ENCODE assay signal across 8 mouse cellular contexts in genomic region chr7:138940256-138940611, GRCm38 (mm10). TPM values are rescaled to one million over a fixed set of nuclear protein-coding genes. Genes with fewer than 3 reads are reported as not detected.
DNase-seq lines count a peak whose midpoint lies in the region; ATAC-seq and TF ChIP-seq lines count a peak whose summit lies in the region.

No protein-coding gene starts in this region.

- H3K4me1 ChIP-seq in heart, adult 2 months (ENCODE audit: control insufficient read depth, insufficient read depth, low read length) = no peaks in the 10 kb centered on the region
- H3K4me1 ChIP-seq in forebrain, postnatal 0 days (ENCODE audit: insufficient read depth) = no peaks in the 10 kb centered on the region
- peaks cover 6% of the 10 kb centered on the region; the same call in 1 of the 2 replicates for H3K4me1 ChIP-seq in stomach, embryonic 15.5 days

- H3K27me3 ChIP-seq in heart, adult 2 months (ENCODE audit: control insufficient read depth, insufficient read depth, low read length) = peaks cover 10% of the 10 kb centered on the region
- H3K27me3 ChIP-seq in forebrain, postnatal 0 days (ENCODE audit: insufficient read depth, low read length) = peaks cover 9% of the 10 kb centered on the region
- H3K27me3 ChIP-seq in stomach, embryonic 15.5 days (replicated peaks) = peaks cover 45% of the 10 kb centered on the region

- under 1% methylated on average over 17 of the region's 17 CpGs for WGBS in heart, adult 2 months
- 2% methylated on average over 17 of the region's 17 CpGs for WGBS in forebrain, postnatal 0 days
- WGBS in stomach, embryonic 15.5 days = 1% methylated on average over 17 of the region's 17 CpGs

- no peak for TF ChIP-seq CTCF in heart, adult 2 months (IDR thresholded peaks at IDR 0.05)
- no peak for TF ChIP-seq CTCF in forebrain, postnatal 0 days (IDR thresholded peaks at IDR 0.05; ENCODE audit: low read depth)
- no peak for TF ChIP-seq CTCF in layer of hippocampus, adult 2 months (conservative IDR thresholded peaks at IDR 0.05)

- no peaks in the 10 kb centered on the region for H3K79me2 ChIP-seq in heart, adult 2 months (replicated peaks; ENCODE audit: control insufficient read depth, insufficient read depth, low read length)

- intact Hi-C loops in heart, adult 2 months (cut with DNase I) = no loop called here

- H3K9ac ChIP-seq in heart, adult 2 months (ENCODE audit: low read depth, low read length) = no peak overlapping the region
- peak overlapping the region; percentile 79 for H3K9ac ChIP-seq in forebrain, postnatal 0 days
- H3K9ac ChIP-seq in stomach, embryonic 15.5 days = no peak overlapping the region

- TF ChIP-seq EP300 in heart, adult 2 months (IDR thresholded peaks at IDR 0.05; ENCODE audit: insufficient read depth, low read depth, low read length) = no peak

- peak; percentile 83 for ATAC-seq in forebrain, postnatal 0 days
- ATAC-seq in megakaryocyte progenitor cell, adult 5-6 weeks (replicated peaks; ENCODE audit: poor library complexity) = 0 out of 2 replicates have a peak, but pooled peaks have one; percentile 42
- ATAC-seq in stomach, embryonic 15.5 days (ENCODE audit: insufficient read depth, low FRiP score, low read depth) = no peak
- no peak for ATAC-seq in activated CD4-positive, CD25-positive, alpha-beta regulatory T cell, adult 4 months

- DNase-seq in heart, adult 2 months = no peak
- no peak for DNase-seq in heart, adult 8-10 months (ENCODE audit: low spot score)
- DNase-seq in cerebellum, adult 11 months = peak; percentile 59
- DNase-seq in forebrain, postnatal 0 days = peak; percentile 80
- DNase-seq in layer of hippocampus, adult 2 months (ENCODE audit: low spot score in 2 of 2) = peak; percentile 51 to 66

- H3K36me3 ChIP-seq in heart, adult 2 months (ENCODE audit: control insufficient read depth, insufficient read depth, low read length) = no peaks in the 10 kb centered on the region
- no peaks in the 10 kb centered on the region for H3K36me3 ChIP-seq in forebrain, postnatal 0 days (ENCODE audit: insufficient read depth)
- H3K36me3 ChIP-seq in stomach, embryonic 15.5 days = no peaks in the 10 kb centered on the region

- peak overlapping the region; percentile 32 for H3K4me3 ChIP-seq in heart, adult 2 months
- H3K4me3 ChIP-seq in forebrain, postnatal 0 days (ENCODE audit: low read depth, low read length) = peak overlapping the region; percentile 64
- H3K4me3 ChIP-seq in layer of hippocampus, adult 2 months = peak overlapping the region; percentile 76
- H3K4me3 ChIP-seq in stomach, embryonic 15.5 days (replicated peaks) = peak overlapping the region; percentile 38

- peak overlapping the region; percentile 83 for H3K4me2 ChIP-seq in forebrain, postnatal 0 days (ENCODE audit: low read depth)
- peak overlapping the region; percentile 63 for H3K4me2 ChIP-seq in stomach, embryonic 15.5 days

- no peak for TF ChIP-seq POLR2A in heart, adult 2 months (IDR thresholded peaks at IDR 0.05; ENCODE audit: insufficient read depth, low read depth, low read length)

- H3K9me3 ChIP-seq in forebrain, postnatal 0 days (ENCODE audit: low read length) = no peaks in the 10 kb centered on the region
- no peaks in the 10 kb centered on the region for H3K9me3 ChIP-seq in stomach, embryonic 15.5 days

- no peak overlapping the region for H3K27ac ChIP-seq in heart, adult 2 months
- peak overlapping the region; percentile 86 for H3K27ac ChIP-seq in forebrain, postnatal 0 days (ENCODE audit: low read depth, low read length)
- peak overlapping the region; percentile 98 for H3K27ac ChIP-seq in layer of hippocampus, adult 2 months
- H3K27ac ChIP-seq in stomach, embryonic 15.5 days = no peak overlapping the region

RNA-seq across cellular contexts. Expression of gene Jakmip3, which starts 0.3 kb away (rescaled TPM):
- under 1 TPM; 0.13 to 0.14 TPM for total RNA-seq in heart, adult 2 months (2021)
- polyA plus RNA-seq in heart, adult 2 months (2012; rRNA removed) = 0.16 and 0.26 TPM in 2 replicates
- under 1 TPM; 0.14 to 0.47 (median 0.22) TPM for total RNA-seq in heart, adult 8-10 months (2022)
- total RNA-seq in forebrain, postnatal 0 days (2014; rRNA removed) = 13.9 and 15.8 TPM in 2 replicates
- polyA plus RNA-seq in forebrain, postnatal 0 days (2015; fragmentation: Nextera tagmentation; extraction: Ambion mirVana) = 3.1 and 5.7 TPM in 2 replicates
- total RNA-seq in layer of hippocampus, adult 2 months (2021) = 10 to 100 TPM; 51.0 to 58.1 TPM
- not detected in 2 replicates for total RNA-seq in megakaryocyte progenitor cell, adult 5-6 weeks (2015)
- total RNA-seq in megakaryocyte progenitor cell, adult 5-6 weeks (2017) = not detected in 2 replicates
- polyA plus RNA-seq in stomach, embryonic 15.5 days (2015; fragmentation: Nextera tagmentation; extraction: Ambion mirVana) = 0.14 and 0.23 TPM in 2 replicates
- not detected for polyA plus RNA-seq in activated CD4-positive, CD25-positive, alpha-beta regulatory T cell, adult 4 months (2017; shearing (Covaris generic))

RNA-seq across cellular contexts. Expression of gene Bnip3, which starts 30.9 kb away (rescaled TPM):
- 100 to 1,000 TPM; 270 to 401 TPM for total RNA-seq in heart, adult 2 months (2021)
- 48.7 and 100 TPM in 2 replicates for polyA plus RNA-seq in heart, adult 2 months (2012; rRNA removed)
- total RNA-seq in heart, adult 8-10 months (2022) = 100 to 1,000 TPM; 229 to 488 (median 281) TPM
- 145 TPM in 2 replicates for total RNA-seq in forebrain, postnatal 0 days (2014; rRNA removed)
- polyA plus RNA-seq in forebrain, postnatal 0 days (2015; fragmentation: Nextera tagmentation; extraction: Ambion mirVana) = 98.8 and 108 TPM in 2 replicates
- total RNA-seq in layer of hippocampus, adult 2 months (2021) = 100 to 1,000 TPM in 1 of 2 experiments, 10 to 100 TPM in 1; 96.5 to 112 TPM
- 21.0 and 26.4 TPM in 2 replicates for total RNA-seq in megakaryocyte progenitor cell, adult 5-6 weeks (2015)
- total RNA-seq in megakaryocyte progenitor cell, adult 5-6 weeks (2017) = 17.5 and 18.7 TPM in 2 replicates
- 127 and 140 TPM in 2 replicates for polyA plus RNA-seq in stomach, embryonic 15.5 days (2015; fragmentation: Nextera tagmentation; extraction: Ambion mirVana)
- polyA plus RNA-seq in activated CD4-positive, CD25-positive, alpha-beta regulatory T cell, adult 4 months (2017; shearing (Covaris generic)) = 10 to 100 TPM; 13.3 to 14.4 TPM

Comparison
In these comparisons a context has a peak if more than half of its experiments do, and no peak if none do; other contexts are left out.
1. DNase-seq: peak in cerebellum, adult 11 months (single experiment), forebrain, postnatal 0 days (single experiment) and layer of hippocampus, adult 2 months (2 of 2); none in heart, adult 2 months (0 of 2) and heart, adult 8-10 months (single experiment).
2. H3K27ac ChIP-seq: peak in forebrain, postnatal 0 days (single experiment) and layer of hippocampus, adult 2 months (single experiment); none in heart, adult 2 months (single experiment) and stomach, embryonic 15.5 days (single experiment).
3. ATAC-seq: peak in forebrain, postnatal 0 days (single experiment) and megakaryocyte progenitor cell, adult 5-6 weeks (single experiment); none in stomach, embryonic 15.5 days (single experiment) and activated CD4-positive, CD25-positive, alpha-beta regulatory T cell, adult 4 months (single experiment).
4. RNA of gene Jakmip3, which starts 0.3 kb away (total RNA-seq): 51.0 to 58.1 TPM in layer of hippocampus, adult 2 months and 13.9 to 15.8 TPM in forebrain, postnatal 0 days; 0.14 to 0.47 TPM in heart, adult 8-10 months, 0.13 to 0.14 TPM in heart, adult 2 months and not detected in megakaryocyte progenitor cell, adult 5-6 weeks; every median in the first group is over 10 times any median in the second.
5. Peak in every context shown above with its lines, with median percentiles within 50 percentile points of each other: H3K4me3 ChIP-seq.